Mouse (Mus musculus): ENCODE measurements at regions not wholly inside any gene's neighbourhood (a gene's known extent, or its start where the extent isn't known, plus 50 kb on each side); places are given as distances from the start of the nearest gene placed in this dataset.

GRCm38 (mm10) chr14:58605529-58605928 lies 535.2 kb downstream of the Fgf9 start:
- no peak for DNase-seq (ENCODE audit: low spot score in 2 of 2)

- DNase-seq (ENCODE audit: low spot score in 2 of 2): no peak
These were observed 528.5 kb downstream of the Fgf9 start for GRCm38 (mm10) chr14:58598867-58599266.

GRCm38 (mm10) chr14:58597810-58598209 lies 527.5 kb downstream of the Fgf9 start:
- no peak for DNase-seq (ENCODE audit: low spot score in 2 of 2)

GRCm38 (mm10) chr14:58596936-58597335 lies 526.6 kb downstream of the Fgf9 start:
- DNase-seq (ENCODE audit: low spot score in 2 of 2): no peak

- DNase-seq (ENCODE audit: low spot score in 2 of 2): no peak
These were observed 511.5 kb downstream of the Fgf9 start for GRCm38 (mm10) chr14:58581806-58582205.

GRCm38 (mm10) chr14:58570021-58570420 lies 499.7 kb downstream of the Fgf9 start:
- no peak for DNase-seq (ENCODE audit: low spot score in 2 of 2)

- DNase-seq (ENCODE audit: low spot score in 2 of 2): no peak
These were observed 497.1 kb downstream of the Fgf9 start for GRCm38 (mm10) chr14:58567472-58567871.

- no peak for DNase-seq (ENCODE audit: low spot score in 2 of 2)
These were observed 492.7 kb downstream of the Fgf9 start for GRCm38 (mm10) chr14:58563082-58563481.

- DNase-seq (ENCODE audit: low spot score in 2 of 2): no peak
These were observed 480.4 kb downstream of the Fgf9 start for GRCm38 (mm10) chr14:58550785-58551184.

- no peak for DNase-seq (ENCODE audit: low spot score in 2 of 2)
These were observed 475.4 kb downstream of the Fgf9 start for GRCm38 (mm10) chr14:58545778-58546177.

- no peak for DNase-seq (ENCODE audit: low spot score in 2 of 2)
These were observed 472.9 kb downstream of the Fgf9 start for GRCm38 (mm10) chr14:58543140-58543767.

- no peak for DNase-seq (ENCODE audit: low spot score in 2 of 2)
These were observed 467.8 kb downstream of the Fgf9 start for GRCm38 (mm10) chr14:58538135-58538534.

- no peak for DNase-seq (ENCODE audit: low spot score in 2 of 2)
These were observed 450.7 kb downstream of the Fgf9 start for GRCm38 (mm10) chr14:58520976-58521549.

- DNase-seq (ENCODE audit: low spot score in 2 of 2): no peak
These were observed 450.0 kb downstream of the Fgf9 start for GRCm38 (mm10) chr14:58520384-58520783.

GRCm38 (mm10) chr14:58519086-58519485 lies 448.7 kb downstream of the Fgf9 start:
- DNase-seq (ENCODE audit: low spot score in 2 of 2): no peak

- DNase-seq (ENCODE audit: low spot score in 2 of 2): no peak
These were observed 446.2 kb downstream of the Fgf9 start for GRCm38 (mm10) chr14:58516543-58516942.

GRCm38 (mm10) chr14:58512177-58512576 lies 441.8 kb downstream of the Fgf9 start:
- DNase-seq (ENCODE audit: low spot score in 2 of 2): no peak

- no peak for DNase-seq (ENCODE audit: low spot score in 2 of 2)
These were observed 441.2 kb downstream of the Fgf9 start for GRCm38 (mm10) chr14:58511571-58511985.

- DNase-seq (ENCODE audit: low spot score in 2 of 2): no peak
These were observed 440.4 kb downstream of the Fgf9 start for GRCm38 (mm10) chr14:58510790-58511189.

GRCm38 (mm10) chr14:58509106-58509505 lies 438.8 kb downstream of the Fgf9 start:
- no peak for DNase-seq (ENCODE audit: low spot score in 2 of 2)

GRCm38 (mm10) chr14:58506490-58506889 lies 436.1 kb downstream of the Fgf9 start:
- no peak for DNase-seq (ENCODE audit: low spot score in 2 of 2)

GRCm38 (mm10) chr14:58505841-58506240 lies 435.5 kb downstream of the Fgf9 start:
- DNase-seq (ENCODE audit: low spot score in 2 of 2): peak in 1 of 2 experiments; percentile 21

- DNase-seq (ENCODE audit: low spot score in 2 of 2): no peak
These were observed 432.5 kb downstream of the Fgf9 start for GRCm38 (mm10) chr14:58502890-58503289.

Measured in gastrocnemius, adult 8-10 months (tissue).